Mouse (Mus musculus): ENCODE measurements around the gene Kifc1.

- no peak for TF ChIP-seq GATA1 (IDR thresholded peaks at IDR 0.05; ENCODE audit: low read length)
- TF ChIP-seq TAL1 (IDR thresholded peaks at IDR 0.05; ENCODE audit: low read length): no peak
Measured at GRCm38 (mm10) chr17:33902491-33902890, 12.0 kb upstream of the Kifc1 start.

All from erythroblast, embryonic 14.5 days (primary cell).